Mouse (Mus musculus): ENCODE measurements around the gene Hnrnpll. TPM values are rescaled to one million over a fixed set of nuclear protein-coding genes. Genes with fewer than 3 reads are reported as not detected.
"Not testable (repeated sequence)": the region's sequence is repeated elsewhere in the genome, so short reads cannot be mapped to it uniquely, and the experiment has no call there.

Gene Hnrnpll
- polyA plus RNA-seq, 1 experiment from 2014 or later = 28.1 TPM

- no peak overlapping the region for H3K27ac ChIP-seq
- no peaks in the 10 kb centered on the region for H3K79me2 ChIP-seq (ENCODE audit: inconsistent target)
- 92% methylated on average over 5 of the region's 5 CpGs for WGBS (ENCODE audit: missing documents)
- H3K4me3 ChIP-seq (ENCODE audit: inconsistent target) = no peak overlapping the region
- H3K36me3 ChIP-seq (ENCODE audit: inconsistent target) = peaks cover 44% of the 10 kb centered on the region
Measured at GRCm38 (mm10) chr17:80026189-80026936, 35.8 kb downstream of the Hnrnpll start.

- Histone ChIP-seq H3K27ac (no peak overlapping the region), H3K36me3 (ENCODE audit: inconsistent target) (peaks cover 7% of the 10 kb centered on the region; the same call in 1 of the 2 replicates), H3K4me3 (ENCODE audit: inconsistent target) (no peak overlapping the region), H3K79me2 (ENCODE audit: inconsistent target) (no peaks in the 10 kb centered on the region)
- 82% methylated on average over 5 of the region's 5 CpGs for WGBS (ENCODE audit: missing documents)
Measured at GRCm38 (mm10) chr17:80022090-80022489, 40.0 kb downstream of the Hnrnpll start.

GRCm38 (mm10) chr17:80020495-80020894 lies 41.6 kb downstream of the Hnrnpll start:
- Histone ChIP-seq H3K4me3 (ENCODE audit: inconsistent target) (no peak overlapping the region), H3K27ac (no peak overlapping the region), H3K79me2 (ENCODE audit: inconsistent target) (no peaks in the 10 kb centered on the region), H3K36me3 (ENCODE audit: inconsistent target) (no peaks in the 10 kb centered on the region)
- WGBS (ENCODE audit: missing documents) = 74% methylated on average over 2 of the region's 2 CpGs

DNA sequence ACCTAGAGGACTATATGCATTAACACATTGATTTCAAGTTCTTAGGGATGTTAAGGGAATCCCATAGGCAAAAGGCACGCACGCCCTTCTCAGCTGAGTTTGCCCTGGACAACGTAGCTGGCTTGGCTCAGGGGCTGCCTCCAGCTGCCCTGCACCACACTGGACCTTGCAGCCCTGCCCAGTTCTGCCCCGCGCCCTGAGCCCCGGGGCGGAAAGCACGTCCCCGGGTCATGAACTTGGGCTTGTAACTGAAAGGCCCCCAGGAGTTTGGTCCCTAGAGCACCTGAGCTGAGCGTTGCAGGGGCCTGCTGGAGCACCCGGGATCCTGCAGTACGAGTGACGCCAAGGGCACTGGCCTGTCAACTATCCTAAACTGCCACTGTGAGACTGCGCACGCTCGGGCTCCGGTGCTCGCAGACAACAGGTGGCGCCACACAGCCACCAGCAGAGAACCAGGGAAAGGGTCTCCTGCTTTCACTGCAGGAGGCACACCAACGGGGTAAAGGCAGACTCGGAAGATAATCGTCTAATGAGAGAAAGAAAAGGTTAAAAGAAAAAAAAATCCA lies 43.1 kb downstream of the Hnrnpll start:
- no peak overlapping the region for H3K4me3 ChIP-seq (ENCODE audit: inconsistent target)
- no peak overlapping the region for H3K27ac ChIP-seq
- WGBS (ENCODE audit: missing documents) = 30% methylated on average over 22 of the region's 22 CpGs
- H3K36me3 ChIP-seq (ENCODE audit: inconsistent target) = no peaks in the 10 kb centered on the region
- H3K79me2 ChIP-seq (ENCODE audit: inconsistent target) = no peaks in the 10 kb centered on the region

GRCm38 (mm10) chr17:80018239-80018975 lies 43.7 kb downstream of the Hnrnpll start:
- WGBS (ENCODE audit: missing documents) = 81% methylated on average over 12 of the region's 12 CpGs
- no peaks in the 10 kb centered on the region for H3K36me3 ChIP-seq (ENCODE audit: inconsistent target)
- no peak overlapping the region for H3K27ac ChIP-seq
- H3K79me2 ChIP-seq (ENCODE audit: inconsistent target) = no peaks in the 10 kb centered on the region
- H3K4me3 ChIP-seq (ENCODE audit: inconsistent target) = no peak overlapping the region

DNA sequence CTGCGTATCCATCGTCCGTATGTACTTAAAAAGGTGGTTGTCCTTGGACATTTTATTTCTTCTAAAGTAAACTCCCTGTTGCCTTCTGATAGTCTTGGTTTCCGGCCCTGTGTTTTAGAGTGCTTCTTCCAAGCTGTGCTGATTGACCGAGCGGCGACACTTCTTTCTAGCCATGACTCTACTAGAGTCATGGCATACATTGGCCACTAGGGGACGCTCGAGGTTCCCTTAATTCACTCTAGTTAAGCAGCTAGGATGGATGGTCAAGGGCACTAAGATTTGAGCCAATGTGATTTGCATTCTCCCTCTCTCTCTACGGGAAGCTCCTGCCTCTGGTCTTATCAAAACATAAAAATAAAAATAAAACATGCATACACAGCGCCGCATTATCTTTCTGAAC lies 44.7 kb downstream of the Hnrnpll start:
- Histone ChIP-seq H3K36me3 (ENCODE audit: inconsistent target) (no peaks in the 10 kb centered on the region), H3K79me2 (ENCODE audit: inconsistent target) (no peaks in the 10 kb centered on the region), H3K27ac (no peak overlapping the region), H3K4me3 (ENCODE audit: inconsistent target) (no peak overlapping the region)
- WGBS (ENCODE audit: missing documents) = 58% methylated on average over 12 of the region's 12 CpGs

GRCm38 (mm10) chr17:80016400-80016799 lies 45.7 kb downstream of the Hnrnpll start:
- H3K4me3 ChIP-seq (ENCODE audit: inconsistent target); H3K79me2 ChIP-seq (ENCODE audit: inconsistent target); H3K27ac ChIP-seq; H3K36me3 ChIP-seq (ENCODE audit: inconsistent target): not testable (repeated sequence)
- WGBS (ENCODE audit: missing documents) = 76% methylated on average over 2 of the region's 4 CpGs

DNA sequence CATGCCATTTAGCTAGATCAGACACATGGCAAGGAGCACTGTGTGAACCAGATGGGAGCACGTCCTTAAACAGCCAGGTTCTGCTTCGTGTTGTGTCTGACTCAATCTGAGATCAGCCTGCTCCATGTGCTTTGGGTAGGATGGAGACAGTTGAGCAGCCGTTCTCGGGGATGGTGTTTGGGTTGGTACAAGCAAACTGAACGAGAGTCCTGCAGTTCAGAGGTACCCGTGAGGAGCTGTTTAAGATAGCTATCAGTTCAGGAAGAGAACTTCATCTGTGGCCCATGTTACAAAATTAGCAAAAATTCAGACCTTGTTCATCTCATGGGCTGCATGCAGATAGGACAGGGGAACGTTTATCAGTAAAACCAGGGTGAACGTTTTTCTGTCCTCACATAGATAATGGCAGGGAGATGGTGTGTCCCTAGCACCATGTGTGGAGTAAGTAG lies 47.7 kb downstream of the Hnrnpll start:
- Histone ChIP-seq H3K27ac (no peak overlapping the region), H3K4me3 (ENCODE audit: inconsistent target) (no peak overlapping the region), H3K79me2 (ENCODE audit: inconsistent target) (no peaks in the 10 kb centered on the region), H3K36me3 (ENCODE audit: inconsistent target) (no peaks in the 10 kb centered on the region)
- 69% methylated on average over 8 of the region's 8 CpGs for WGBS (ENCODE audit: missing documents)

- Histone ChIP-seq H3K36me3 (ENCODE audit: inconsistent target) (no peaks in the 10 kb centered on the region), H3K4me3 (ENCODE audit: inconsistent target) (no peak overlapping the region), H3K79me2 (ENCODE audit: inconsistent target) (no peaks in the 10 kb centered on the region), H3K27ac (no peak overlapping the region)
- WGBS (ENCODE audit: missing documents) = 60% methylated on average over 15 of the region's 15 CpGs
Measured at GRCm38 (mm10) chr17:80009926-80010325, 52.2 kb downstream of the Hnrnpll start.

GRCm38 (mm10) chr17:80008847-80009246 lies 53.3 kb downstream of the Hnrnpll start:
- H3K27ac ChIP-seq = no peak overlapping the region
- WGBS (ENCODE audit: missing documents) = 20% methylated on average over 5 of the region's 5 CpGs
- no peak overlapping the region for H3K4me3 ChIP-seq (ENCODE audit: inconsistent target)
- no peaks in the 10 kb centered on the region for H3K36me3 ChIP-seq (ENCODE audit: inconsistent target)
- no peaks in the 10 kb centered on the region for H3K79me2 ChIP-seq (ENCODE audit: inconsistent target)

GRCm38 (mm10) chr17:80004345-80005239 lies 57.5 kb downstream of the Hnrnpll start:
- Histone ChIP-seq H3K27ac (no peak overlapping the region), H3K36me3 (ENCODE audit: inconsistent target) (no peaks in the 10 kb centered on the region), H3K4me3 (ENCODE audit: inconsistent target) (no peak overlapping the region), H3K79me2 (ENCODE audit: inconsistent target) (no peaks in the 10 kb centered on the region)
- WGBS (ENCODE audit: missing documents) = 22% methylated on average over 17 of the region's 17 CpGs

- H3K36me3 ChIP-seq (ENCODE audit: inconsistent target); H3K79me2 ChIP-seq (ENCODE audit: inconsistent target); H3K4me3 ChIP-seq (ENCODE audit: inconsistent target); H3K27ac ChIP-seq: not testable (repeated sequence)
- 83% methylated on average over 2 of the region's 3 CpGs for whole genome bisulfite sequencing (ENCODE audit: missing documents)
Measured at GRCm38 (mm10) chr17:80003851-80004250, 58.3 kb downstream of the Hnrnpll start.

- Histone ChIP-seq H3K36me3 (ENCODE audit: inconsistent target) (no peaks in the 10 kb centered on the region), H3K27ac (no peak overlapping the region), H3K79me2 (ENCODE audit: inconsistent target) (no peaks in the 10 kb centered on the region), H3K4me3 (ENCODE audit: inconsistent target) (no peak overlapping the region)
- WGBS (ENCODE audit: missing documents) = 92% methylated on average over 2 of the region's 3 CpGs
Measured at GRCm38 (mm10) chr17:80002385-80002852, 59.7 kb downstream of the Hnrnpll start.

- no peak overlapping the region for H3K4me3 ChIP-seq (ENCODE audit: inconsistent target)
- H3K79me2 ChIP-seq (ENCODE audit: inconsistent target) = no peaks in the 10 kb centered on the region
- no peak overlapping the region for H3K27ac ChIP-seq
- no peaks in the 10 kb centered on the region for H3K36me3 ChIP-seq (ENCODE audit: inconsistent target)
- WGBS (ENCODE audit: missing documents) = 94% methylated on average over 14 of the region's 14 CpGs
Measured at GRCm38 (mm10) chr17:79999631-80000030, 62.5 kb downstream of the Hnrnpll start.
